Mouse (Mus musculus): ENCODE results near the gene Klk1b3. TPM values are rescaled to one million over a fixed set of nuclear protein-coding genes. Genes with fewer than 3 reads are reported as not detected.
"Not testable (repeated sequence)": the region's sequence is repeated elsewhere in the genome, so short reads cannot be mapped to it uniquely, and the experiment has no call there.

The Klk1b3 gene
- polyA plus RNA-seq, 1 experiment from 2014 or later = not detected

DNA sequence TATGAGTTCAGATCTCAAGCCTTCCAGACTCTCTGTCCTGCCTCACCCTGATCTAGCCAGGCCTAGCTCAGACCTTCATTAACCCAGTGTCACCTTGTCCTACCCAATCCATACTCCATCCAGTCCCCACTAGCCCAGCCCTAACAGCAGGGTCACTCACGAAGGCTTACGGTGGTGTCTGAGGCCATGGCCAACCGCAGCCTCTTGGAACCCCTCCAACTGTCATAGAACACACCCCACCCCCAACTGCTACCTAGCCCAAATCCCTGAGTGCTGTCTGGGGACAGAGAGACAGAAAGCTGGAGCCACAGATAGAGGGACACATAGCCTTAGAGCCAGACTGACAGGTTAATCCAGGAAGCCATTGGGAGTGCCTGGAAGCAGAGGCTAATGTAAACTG, 37.9 kb downstream of the Klk1b3 start, which contains the start of gene Gm36864:
Gene Gm36864 (plus strand): TSS at position 269 of the 400 bp plus-strand sequence.
- 73% methylated on average over 3 of the region's 3 CpGs for WGBS

GRCm38 (mm10) chr7:44239913-44240312, 41.9 kb downstream of the Klk1b3 start:
- no peak for ATAC-seq (ENCODE audit: insufficient number of reproducible peaks, low FRiP score)
- no peaks in the 10 kb centered on the region for H3K27me3 ChIP-seq (replicated peaks)
- peaks cover 3% of the 10 kb centered on the region; the same call in 1 of the 2 replicates for H3K9me3 ChIP-seq (replicated peaks)
- H3K36me3 ChIP-seq = no peaks in the 10 kb centered on the region
- WGBS = 59% methylated on average over 2 of the region's 2 CpGs
- no peak overlapping the region for H3K27ac ChIP-seq (ENCODE audit: poor library complexity, severe bottlenecking)
- no peak overlapping the region for H3K4me3 ChIP-seq
- H3K9ac ChIP-seq = no peak overlapping the region
- no peaks in the 10 kb centered on the region for H3K4me1 ChIP-seq (replicated peaks)
- no peak overlapping the region for H3K4me2 ChIP-seq

More for the DNA sequence above, 37.9 kb downstream of the Klk1b3 start, which contains the start of gene Gm36864:
- Histone ChIP-seq H3K27me3 (replicated peaks) (peaks cover 4% of the 10 kb centered on the region; the same call in 1 of the 2 replicates), H3K4me2 (no peak within 1 kb of the TSS), H3K4me1 (replicated peaks) (no peaks in the 10 kb centered on the region), H3K27ac (ENCODE audit: poor library complexity, severe bottlenecking) (no peak within 1 kb of the TSS), H3K4me3 (no peak within 1 kb of the TSS), H3K9me3 (replicated peaks) (no peaks in the 10 kb centered on the region; the same call in 1 of the 2 replicates), H3K36me3 (no peaks in the 10 kb centered on the region), H3K9ac (no peak within 1 kb of the TSS)
- ATAC-seq (ENCODE audit: insufficient number of reproducible peaks, low FRiP score) = no peak

GRCm38 (mm10) chr7:44240712-44241111, 42.7 kb downstream of the Klk1b3 start:
- no peak overlapping the region for H3K4me2 ChIP-seq
- H3K4me3 ChIP-seq = no peak overlapping the region
- peaks cover 3% of the 10 kb centered on the region; the same call in 1 of the 2 replicates for H3K9me3 ChIP-seq (replicated peaks)
- H3K27ac ChIP-seq (ENCODE audit: poor library complexity, severe bottlenecking) = no peak overlapping the region
- H3K4me1 ChIP-seq (replicated peaks) = peaks cover 8% of the 10 kb centered on the region
- ATAC-seq (ENCODE audit: insufficient number of reproducible peaks, low FRiP score) = no peak
- H3K27me3 ChIP-seq (replicated peaks) = no peaks in the 10 kb centered on the region
- WGBS = 46% methylated on average over 1 of the region's 1 CpGs
- no peaks in the 10 kb centered on the region for H3K36me3 ChIP-seq
- no peak overlapping the region for H3K9ac ChIP-seq

- Histone ChIP-seq H3K36me3 (no peaks in the 10 kb centered on the region), H3K4me1 (replicated peaks) (peaks cover 8% of the 10 kb centered on the region), H3K4me2 (no peak overlapping the region), H3K9ac (no peak overlapping the region), H3K4me3 (no peak overlapping the region), H3K9me3 (replicated peaks) (peaks cover 3% of the 10 kb centered on the region; the same call in 1 of the 2 replicates), H3K27ac (ENCODE audit: poor library complexity, severe bottlenecking) (no peak overlapping the region), H3K27me3 (replicated peaks) (no peaks in the 10 kb centered on the region)
- WGBS = 57% methylated on average over 2 of the region's 2 CpGs
- ATAC-seq (ENCODE audit: insufficient number of reproducible peaks, low FRiP score) = no peak
Observed at GRCm38 (mm10) chr7:44241163-44241562, 43.2 kb downstream of the Klk1b3 start.

- WGBS = 57% methylated on average over 1 of the region's 1 CpGs
- Histone ChIP-seq H3K36me3 (peaks cover 13% of the 10 kb centered on the region), H3K27me3 (replicated peaks) (no peaks in the 10 kb centered on the region), H3K4me1 (replicated peaks) (peaks cover 20% of the 10 kb centered on the region), H3K9me3 (replicated peaks) (peaks cover 3% of the 10 kb centered on the region; the same call in 1 of the 2 replicates), H3K4me2 (no peak overlapping the region), H3K4me3 (no peak overlapping the region), H3K27ac (ENCODE audit: poor library complexity, severe bottlenecking) (no peak overlapping the region), H3K9ac (no peak overlapping the region)
- no peak for ATAC-seq (ENCODE audit: insufficient number of reproducible peaks, low FRiP score)
Observed at GRCm38 (mm10) chr7:44244080-44244479, 46.1 kb downstream of the Klk1b3 start.

DNA sequence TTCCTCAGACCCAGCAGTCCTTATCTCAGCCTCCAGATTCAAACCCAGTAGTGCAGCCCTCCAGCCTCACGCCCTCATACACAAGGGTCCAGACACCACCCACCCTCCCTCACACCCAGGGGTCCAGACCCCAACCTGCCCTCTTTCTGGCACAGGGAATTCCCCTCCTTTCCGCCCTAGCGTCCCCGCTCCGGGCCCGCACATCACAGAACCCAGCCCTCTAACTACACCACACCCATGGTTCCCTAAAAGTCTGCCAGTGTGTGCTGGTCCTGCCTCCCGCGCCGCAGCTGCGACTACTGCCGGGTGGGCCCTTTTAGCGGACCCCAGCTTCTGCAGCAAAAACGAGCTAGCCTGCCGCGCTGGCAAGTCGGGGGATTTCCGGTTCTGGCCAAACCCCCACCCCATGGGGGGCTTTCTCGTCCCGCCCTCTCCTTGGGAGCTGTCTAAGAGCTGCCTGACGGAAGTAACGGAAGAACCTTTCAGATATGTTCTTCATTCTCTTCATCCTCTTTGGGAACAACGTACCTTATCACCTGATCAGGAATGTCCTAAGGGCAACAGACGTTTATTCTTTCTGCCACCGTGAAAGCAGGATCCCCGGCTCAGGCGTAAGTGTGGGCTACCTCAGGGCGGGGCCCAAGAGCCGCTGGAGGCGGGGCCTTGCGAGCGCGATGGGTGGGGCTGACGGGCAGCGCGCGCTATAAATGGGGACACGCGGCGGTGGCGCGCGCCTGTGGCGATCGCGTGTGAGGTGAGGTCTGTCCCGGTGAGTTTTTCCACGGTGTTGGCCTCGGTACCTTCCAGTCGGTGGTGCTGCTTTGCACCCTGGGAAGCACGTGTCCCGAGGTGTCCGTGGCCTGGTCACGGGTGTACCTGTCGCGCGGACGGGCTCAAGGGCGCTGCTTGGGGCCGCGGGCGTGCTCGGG, 48.3 kb downstream of the Klk1b3 start, which contains the start of the genes 1700028J19Rik and 2410002F23Rik:
Gene 1700028J19Rik (minus strand): TSS at position 641 of the 929 bp plus-strand sequence.
Gene 2410002F23Rik (plus strand): TSS at position 668 of the 929 bp plus-strand sequence.
- H3K9ac ChIP-seq = peak within 1 kb of the TSS; percentile 92
- peak within 1 kb of the TSS; percentile 93 for H3K27ac ChIP-seq (ENCODE audit: poor library complexity, severe bottlenecking)
- peak within 1 kb of the TSS; percentile 89 for H3K4me3 ChIP-seq
- H3K4me1 ChIP-seq (replicated peaks) = peaks cover 28% of the 10 kb centered on the region
- ATAC-seq (ENCODE audit: insufficient number of reproducible peaks, low FRiP score) = peak; percentile 92
- H3K9me3 ChIP-seq (replicated peaks) = 0 out of 2 replicates have a peak, but pooled peaks cover 3% of the 10 kb centered on the region
- H3K27me3 ChIP-seq (replicated peaks) = no peaks in the 10 kb centered on the region
- WGBS = under 1% methylated on average over 62 of the region's 62 CpGs
- peaks cover 33% of the 10 kb centered on the region for H3K36me3 ChIP-seq
- peak within 1 kb of the TSS; percentile 81 for H3K4me2 ChIP-seq

DNA sequence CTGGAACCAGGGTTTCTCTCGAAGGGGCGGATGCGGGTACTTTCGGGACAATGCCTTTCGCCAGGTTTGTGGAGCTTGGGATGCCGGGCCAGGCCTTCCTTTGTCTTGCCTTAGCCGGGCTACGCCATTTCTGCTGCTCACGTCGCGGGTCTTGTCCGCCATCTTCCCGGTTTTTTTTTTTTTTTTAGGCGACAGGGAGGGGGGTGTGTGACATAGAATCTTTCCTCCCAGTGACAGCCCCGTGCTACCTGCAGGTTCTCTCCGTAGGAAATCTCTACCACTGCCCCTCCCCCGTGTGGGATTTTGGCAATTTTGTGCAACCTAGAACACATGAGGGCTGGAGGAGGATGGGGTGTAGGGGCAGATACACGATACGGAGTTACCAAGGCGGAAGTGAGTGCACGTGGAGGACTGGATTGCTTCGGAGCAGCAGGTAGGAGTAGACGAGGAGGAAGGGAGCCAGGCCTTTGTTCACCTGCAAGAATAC, 49.0 kb downstream of the Klk1b3 start:
- H3K9ac ChIP-seq = peak overlapping the region; percentile 92
- H3K4me3 ChIP-seq = peak overlapping the region; percentile 89
- under 1% methylated on average over 22 of the region's 23 CpGs for WGBS
- H3K27me3 ChIP-seq (replicated peaks) = no peaks in the 10 kb centered on the region
- H3K36me3 ChIP-seq = peaks cover 38% of the 10 kb centered on the region
- H3K4me1 ChIP-seq (replicated peaks) = peaks cover 28% of the 10 kb centered on the region
- H3K4me2 ChIP-seq = peak overlapping the region; percentile 81
- peak; percentile 15 for ATAC-seq (ENCODE audit: insufficient number of reproducible peaks, low FRiP score)
- peak overlapping the region; percentile 93 for H3K27ac ChIP-seq (ENCODE audit: poor library complexity, severe bottlenecking)
- 0 out of 2 replicates have a peak, but pooled peaks cover 3% of the 10 kb centered on the region for H3K9me3 ChIP-seq (replicated peaks)

DNA sequence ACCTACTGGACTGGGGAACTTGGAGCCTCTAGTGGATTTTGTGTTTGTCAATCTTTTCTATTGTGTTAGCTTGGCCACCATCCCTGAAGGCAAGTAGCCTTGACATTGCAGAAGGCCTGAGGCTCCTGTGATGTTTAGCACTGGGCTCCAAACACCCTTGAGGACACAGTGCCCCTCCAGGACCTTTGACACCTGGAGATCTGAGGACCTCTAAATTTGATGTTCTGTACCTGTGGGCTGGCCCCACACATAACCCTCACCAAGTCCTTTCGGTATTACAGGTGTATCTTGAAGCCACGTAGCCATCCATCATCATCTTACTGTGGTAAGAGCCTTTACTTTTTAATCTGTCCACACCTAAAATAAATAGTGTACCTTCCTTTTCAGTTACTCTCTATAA, 50.0 kb downstream of the Klk1b3 start:
- Histone ChIP-seq H3K27me3 (replicated peaks) (no peaks in the 10 kb centered on the region), H3K4me3 (peak overlapping the region; percentile 89), H3K27ac (ENCODE audit: poor library complexity, severe bottlenecking) (no peak overlapping the region), H3K4me1 (replicated peaks) (peaks cover 37% of the 10 kb centered on the region), H3K36me3 (peaks cover 47% of the 10 kb centered on the region), H3K4me2 (peak overlapping the region; percentile 81), H3K9ac (peak overlapping the region; percentile 92), H3K9me3 (replicated peaks) (0 out of 2 replicates have a peak, but pooled peaks cover 3% of the 10 kb centered on the region)
- 92% methylated on average over 2 of the region's 2 CpGs for WGBS
- no peak for ATAC-seq (ENCODE audit: insufficient number of reproducible peaks, low FRiP score)

DNA sequence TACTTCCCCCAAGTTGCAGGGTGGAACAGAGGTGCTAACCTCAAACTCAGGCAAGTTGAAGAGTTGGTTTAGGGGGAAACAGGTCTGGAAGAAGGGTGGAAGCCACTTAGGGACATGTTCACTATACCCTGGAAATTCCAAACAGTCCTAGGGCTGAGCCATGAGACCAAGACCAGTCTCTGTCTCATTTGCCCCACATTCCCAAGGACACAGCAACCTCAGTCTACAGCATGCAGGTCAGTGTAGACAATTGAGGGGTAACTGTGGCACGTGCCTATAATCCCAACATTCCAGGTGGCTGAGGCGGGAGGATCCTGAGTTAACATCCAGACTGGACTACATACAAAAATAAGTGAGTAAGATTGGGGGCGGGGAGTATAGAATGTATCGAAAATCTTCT, 51.3 kb downstream of the Klk1b3 start:
- ATAC-seq (ENCODE audit: insufficient number of reproducible peaks, low FRiP score) = no peak
- WGBS = 90% methylated on average over 4 of the region's 4 CpGs
- H3K36me3 ChIP-seq = peaks cover 60% of the 10 kb centered on the region

DNA sequence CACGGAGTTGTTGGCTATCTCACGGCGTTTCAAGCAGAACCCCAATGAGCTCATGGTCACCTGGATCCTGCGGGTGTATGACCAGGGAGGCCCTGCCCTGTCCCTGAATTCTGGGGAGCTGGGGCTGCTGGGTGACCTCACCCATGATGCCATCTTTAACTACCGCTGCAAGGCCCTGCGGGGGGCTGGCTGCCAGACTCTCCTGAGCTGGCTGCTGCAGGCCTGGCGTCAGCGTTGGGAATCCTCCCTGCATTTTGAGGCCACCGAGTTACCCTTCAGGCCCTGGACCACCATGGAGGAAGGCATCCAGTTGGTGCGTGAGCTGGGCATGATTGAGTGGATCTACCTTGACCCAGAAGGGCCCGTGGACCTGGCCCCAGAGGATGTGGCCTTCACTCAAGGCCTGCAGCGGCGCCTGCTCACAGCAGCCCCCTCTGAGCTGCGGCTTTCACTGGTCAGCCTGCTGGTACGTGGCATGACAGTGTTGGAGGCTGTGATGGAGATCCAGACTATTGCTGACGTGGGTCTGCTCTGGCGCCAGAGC, 52.8 kb downstream of the Klk1b3 start:
- WGBS = 88% methylated on average over 17 of the region's 17 CpGs
- H3K4me2 ChIP-seq; H3K9me3 ChIP-seq (replicated peaks); H3K27ac ChIP-seq (ENCODE audit: poor library complexity, severe bottlenecking); H3K4me3 ChIP-seq; ATAC-seq (ENCODE audit: insufficient number of reproducible peaks, low FRiP score); H3K27me3 ChIP-seq (replicated peaks): not testable (repeated sequence)
- Histone ChIP-seq H3K36me3 (peaks cover 61% of the 10 kb centered on the region), H3K4me1 (replicated peaks) (peaks cover 39% of the 10 kb centered on the region), H3K9ac (0 out of 2 replicates have a peak overlapping the region, but pooled peaks have one; percentile 2)

More for the DNA sequence above, 51.3 kb downstream of the Klk1b3 start:
- Histone ChIP-seq H3K4me2 (no peak overlapping the region), H3K27ac (ENCODE audit: poor library complexity, severe bottlenecking) (no peak overlapping the region), H3K27me3 (replicated peaks) (no peaks in the 10 kb centered on the region), H3K4me3 (no peak overlapping the region), H3K9me3 (replicated peaks) (no peaks in the 10 kb centered on the region), H3K4me1 (replicated peaks) (peaks cover 41% of the 10 kb centered on the region), H3K9ac (no peak overlapping the region)
